ENCODE assay signal across 23 mouse cellular contexts in genomic region chr15:3397369-3398100, GRCm38 (mm10).
DNase-seq lines count a peak whose midpoint lies in the region; ATAC-seq and TF ChIP-seq lines count a peak whose summit lies in the region.
"Had no signal": no experiment of that assay in that cellular context is flagged by ENCODE, and none has a peak within 500 bp of the region (broad histone marks: within the 10 kb centered on the region; RNA-seq: fewer than 3 reads in every experiment).

No protein-coding gene starts in this region.

- CTCF ChIA-PET in Patski (lab: Charles Lee), result interaction anchor here (1.3 to 3.3 kb wide), 2 partner anchors 12 to 13 kb away, joined by 3 to 13 read pairs; no protein-coding TSS in a partner anchor

- H3K4me1 ChIP-seq in heart, embryonic 12.5 days (replicated peaks), result peaks cover 21% of the 10 kb centered on the region
- H3K4me1 ChIP-seq in embryonic fibroblast, embryonic 13.5 days (ENCODE audit: control insufficient read depth, insufficient read depth, low read length), result peaks cover 14% of the 10 kb centered on the region
- H3K4me1 ChIP-seq: forebrain, embryonic 15.5 days; hindbrain, embryonic 13.5 days; liver, embryonic 12.5 days had no signal

- no peaks in the 10 kb centered on the region for H3K9me3 ChIP-seq in heart, embryonic 12.5 days (replicated peaks)
- H3K9me3 ChIP-seq: forebrain, embryonic 15.5 days; hindbrain, embryonic 13.5 days; limb, embryonic 12.5 days; liver, embryonic 12.5 days; lung, embryonic 15.5 days had no signal

- no peaks in the 10 kb centered on the region for H3K36me3 ChIP-seq in heart, embryonic 12.5 days
- H3K36me3 ChIP-seq: forebrain, embryonic 15.5 days; hindbrain, embryonic 13.5 days; limb, embryonic 12.5 days; liver, embryonic 12.5 days; lung, embryonic 15.5 days had no signal

- DNase-seq in heart, postnatal 25 days (ENCODE audit: low spot score), result no peak
- DNase-seq in 3T3-L1 (ENCODE audit: low read depth, low spot score), result peak; percentile 73
- no peak for DNase-seq in Patski (ENCODE audit: low read depth, low spot score)
- DNase-seq in retina, embryonic 14.5 days (ENCODE audit: low spot score), result no peak
- DNase-seq: cerebellum, adult 11 months; cerebellum, adult 9-11 months; gastrocnemius, postnatal 10 days; heart, adult 11 months; heart, postnatal 36 days; kidney, adult 18-20 months; kidney, postnatal 4 days; right cerebral cortex, postnatal 25 days; spleen, adult 18-20 months; thymus, postnatal 14 days had no signal

- intact Hi-C loops in heart, postnatal 25 days (cut with DNase I), result no loop called here

- no peak for TF ChIP-seq CTCF in Patski (IDR thresholded peaks at IDR 0.05)
- no peak for TF ChIP-seq CTCF in embryonic fibroblast, embryonic 13.5 days (IDR thresholded peaks at IDR 0.05; ENCODE audit: borderline replicate concordance, insufficient read depth, low read length)

- 0 out of 2 replicates have a peak overlapping the region, but pooled peaks have one; percentile 27 for H3K27ac ChIP-seq in heart, embryonic 12.5 days (ENCODE audit: poor library complexity, severe bottlenecking)
- peak overlapping the region; percentile 21 for H3K27ac ChIP-seq in embryonic fibroblast, embryonic 13.5 days (ENCODE audit: insufficient read depth, low read length)
- H3K27ac ChIP-seq: forebrain, embryonic 15.5 days; hindbrain, embryonic 13.5 days; limb, embryonic 12.5 days; liver, embryonic 12.5 days; lung, embryonic 15.5 days had no signal

- no peak overlapping the region for H3K9ac ChIP-seq in heart, embryonic 12.5 days
- H3K9ac ChIP-seq: forebrain, embryonic 15.5 days; hindbrain, embryonic 13.5 days; limb, embryonic 12.5 days; liver, embryonic 12.5 days; lung, embryonic 15.5 days had no signal

- POLR2A ChIA-PET in Patski (lab: Charles Lee), result no interaction called here

- no peak overlapping the region for H3K4me2 ChIP-seq in heart, embryonic 12.5 days
- H3K4me2 ChIP-seq: forebrain, embryonic 15.5 days; hindbrain, embryonic 13.5 days; limb, embryonic 12.5 days; liver, embryonic 12.5 days; lung, embryonic 15.5 days; midbrain, embryonic 11.5 days had no signal

- no peak for TF ChIP-seq POLR2A in embryonic fibroblast, embryonic 13.5 days (IDR thresholded peaks at IDR 0.05; ENCODE audit: low read depth, low read length)

- no peaks in the 10 kb centered on the region for H3K27me3 ChIP-seq in heart, embryonic 12.5 days (replicated peaks)
- H3K27me3 ChIP-seq in Patski, result no peaks in the 10 kb centered on the region
- H3K27me3 ChIP-seq: forebrain, embryonic 15.5 days; hindbrain, embryonic 13.5 days; limb, embryonic 12.5 days; liver, embryonic 12.5 days; lung, embryonic 15.5 days had no signal

- WGBS in heart, embryonic 12.5 days, result 78% methylated on average over 3 of the region's 3 CpGs

- no peak overlapping the region for H3K4me3 ChIP-seq in heart, embryonic 12.5 days
- H3K4me3 ChIP-seq in embryonic fibroblast, embryonic 13.5 days (ENCODE audit: insufficient read depth, low read length), result no peak overlapping the region
- H3K4me3 ChIP-seq: forebrain, embryonic 15.5 days; hindbrain, embryonic 13.5 days; limb, embryonic 12.5 days; liver, embryonic 12.5 days; lung, embryonic 15.5 days had no signal

- in situ Hi-C loops in Patski (cut with MboI; ENCODE audit: low pct_unique_long_range_greater_than_20kb), result no loop called here

- no peak for ATAC-seq in heart, embryonic 12.5 days (ENCODE audit: insufficient number of reproducible peaks, low FRiP score)
- peak; percentile 78 for ATAC-seq in Patski
- ATAC-seq in inflammation-experienced regulatory T-cells, adult 6 months, result no peak
- ATAC-seq: forebrain, embryonic 15.5 days; liver, embryonic 12.5 days had no signal
